Mouse (Mus musculus): Measurements from ENCODE around the gene Actn3. TPM values are rescaled to one million over a fixed set of nuclear protein-coding genes. Genes with fewer than 3 reads are reported as not detected.
A peak's percentile ranks its signal among the peaks of the same experiment; 100 is the strongest.
"Not testable (repeated sequence)": the region's sequence is repeated elsewhere in the genome, so short reads cannot be mapped to it uniquely, and the experiment has no call there.

Actn3 gene
- polyA plus RNA-seq, 1 experiment from 2014 or later: 3.6 TPM

DNA sequence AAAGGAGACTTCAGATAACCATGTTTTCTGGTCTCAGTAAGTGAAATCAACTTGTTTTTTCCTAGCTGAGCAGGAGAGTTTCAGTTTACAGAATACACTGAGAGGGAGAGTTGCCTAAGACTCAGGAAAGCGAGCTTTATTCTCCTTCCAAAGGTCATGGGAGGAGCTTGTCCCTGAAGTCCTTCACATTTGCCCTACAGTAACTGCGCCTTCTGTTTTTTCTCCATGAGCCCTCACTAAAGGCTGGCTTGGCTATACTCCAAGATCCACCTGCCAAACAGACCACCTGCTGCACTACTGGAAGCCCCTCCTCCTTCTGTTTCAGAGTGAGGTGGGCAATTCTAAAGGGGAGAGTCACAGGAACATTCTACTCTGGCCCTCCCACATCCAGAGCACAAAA lies 41.6 kb downstream of the Actn3 start:
- peaks cover 5% of the 10 kb centered on the region; the same call in 1 of the 2 replicates for H3K4me1 ChIP-seq
- peaks cover 13% of the 10 kb centered on the region for H3K27me3 ChIP-seq
- H3K9ac ChIP-seq: no peak overlapping the region
- no peak overlapping the region for H3K4me2 ChIP-seq
- H3K4me3 ChIP-seq: no peak overlapping the region
- ATAC-seq (ENCODE audit: borderline replicate concordance, extremely low read depth, low FRiP score, low TSS enrichment): no peak
- no peak overlapping the region for H3K27ac ChIP-seq
- no peaks in the 10 kb centered on the region for H3K9me3 ChIP-seq
- 62% methylated on average over 2 of the region's 2 CpGs for WGBS
- peaks cover 13% of the 10 kb centered on the region; the same call in 1 of the 2 replicates for H3K36me3 ChIP-seq

DNA sequence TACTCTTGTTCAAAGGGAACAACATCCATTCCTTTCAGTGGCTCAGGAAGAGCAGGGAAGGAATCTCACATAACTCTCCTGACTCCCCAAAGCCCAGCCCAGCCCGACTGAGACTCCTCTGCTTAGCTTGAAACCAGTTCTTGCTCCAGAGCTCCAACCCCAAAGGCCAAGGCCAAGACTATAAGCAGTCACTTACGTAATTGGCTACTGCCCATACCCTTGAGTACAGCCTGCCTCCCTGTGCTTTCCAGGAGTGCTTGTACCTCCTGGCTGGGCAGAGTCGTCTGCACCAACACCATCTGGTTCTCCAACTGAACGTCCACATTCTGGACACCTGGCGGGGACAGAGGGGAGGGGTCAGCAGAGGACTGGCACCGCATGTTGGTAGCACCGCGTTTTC lies 43.7 kb downstream of the Actn3 start:
- no peaks in the 10 kb centered on the region for H3K27me3 ChIP-seq
- H3K4me3 ChIP-seq: no peak overlapping the region
- no peak overlapping the region for H3K9ac ChIP-seq
- H3K4me1 ChIP-seq: no peaks in the 10 kb centered on the region
- WGBS: 77% methylated on average over 8 of the region's 8 CpGs
- ATAC-seq (ENCODE audit: borderline replicate concordance, extremely low read depth, low FRiP score, low TSS enrichment): no peak
- no peaks in the 10 kb centered on the region for H3K9me3 ChIP-seq
- no peak overlapping the region for H3K4me2 ChIP-seq
- H3K27ac ChIP-seq: no peak overlapping the region
- H3K36me3 ChIP-seq: peaks cover 17% of the 10 kb centered on the region; the same call in 1 of the 2 replicates

DNA sequence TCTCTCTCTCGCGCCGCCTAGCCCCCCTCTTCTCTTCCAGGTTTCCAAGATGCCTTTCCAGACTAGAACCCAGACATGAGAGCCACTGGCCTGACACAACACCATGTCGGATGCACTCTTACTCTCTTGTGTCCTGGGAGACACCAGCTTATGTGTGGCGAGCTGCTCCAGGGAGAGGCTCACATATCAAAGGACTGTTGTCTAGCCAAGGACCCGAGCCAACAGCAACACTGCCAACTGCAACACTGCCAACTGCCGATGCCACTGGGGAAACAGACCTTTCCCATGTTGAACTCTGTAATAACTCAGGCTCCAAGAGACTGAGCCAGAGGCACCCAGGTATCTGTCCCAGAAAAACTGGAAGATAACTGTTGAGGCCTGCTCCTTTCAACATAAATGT lies 48.6 kb downstream of the Actn3 start:
- H3K9ac ChIP-seq: no peak overlapping the region
- no peaks in the 10 kb centered on the region for H3K4me1 ChIP-seq
- H3K4me2 ChIP-seq: no peak overlapping the region
- WGBS: 65% methylated on average over 7 of the region's 7 CpGs
- no peak overlapping the region for H3K4me3 ChIP-seq
- H3K27ac ChIP-seq: no peak overlapping the region
- peaks cover 21% of the 10 kb centered on the region for H3K36me3 ChIP-seq
- no peak for ATAC-seq (ENCODE audit: borderline replicate concordance, extremely low read depth, low FRiP score, low TSS enrichment)
- no peaks in the 10 kb centered on the region for H3K9me3 ChIP-seq
- no peaks in the 10 kb centered on the region for H3K27me3 ChIP-seq

DNA sequence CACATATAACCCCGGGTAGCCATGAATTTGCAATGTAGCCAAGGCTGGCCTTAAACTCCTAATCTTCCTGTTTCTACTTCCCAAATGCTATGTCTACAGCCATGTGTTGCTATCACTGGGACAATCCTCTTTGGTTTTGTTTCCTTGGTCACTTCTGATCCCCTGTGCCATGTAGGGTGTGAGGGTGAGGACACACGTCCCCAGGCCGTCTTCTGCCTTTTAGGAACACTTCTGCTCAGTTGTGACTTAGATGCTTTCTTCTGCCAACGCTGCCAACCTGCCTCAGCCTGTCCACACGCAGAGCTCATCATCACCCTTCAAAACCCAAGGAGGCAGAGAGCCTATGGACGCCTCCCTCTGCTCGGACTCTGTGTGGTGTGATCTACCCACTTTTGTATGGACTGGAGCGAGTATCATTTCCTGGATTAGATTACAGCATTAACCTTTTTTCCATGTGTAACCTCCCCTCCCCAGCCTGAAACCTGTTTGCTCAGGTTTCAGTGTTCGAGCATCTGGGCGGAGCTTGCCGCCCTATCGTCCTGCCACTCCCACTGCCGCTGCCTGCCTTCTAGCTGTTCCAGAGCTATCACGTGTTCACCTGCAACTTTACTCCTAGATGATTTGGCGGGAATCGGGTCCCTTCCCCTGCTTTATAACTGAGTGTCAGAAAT lies 49.1 kb downstream of the Actn3 start:
- no peak overlapping the region for H3K4me3 ChIP-seq
- no peaks in the 10 kb centered on the region for H3K27me3 ChIP-seq
- no peak overlapping the region for H3K4me2 ChIP-seq
- H3K9ac ChIP-seq: no peak overlapping the region
- H3K36me3 ChIP-seq: peaks cover 21% of the 10 kb centered on the region
- WGBS: 52% methylated on average over 16 of the region's 16 CpGs
- no peak for ATAC-seq (ENCODE audit: borderline replicate concordance, extremely low read depth, low FRiP score, low TSS enrichment)
- H3K4me1 ChIP-seq: no peaks in the 10 kb centered on the region
- no peaks in the 10 kb centered on the region for H3K9me3 ChIP-seq
- H3K27ac ChIP-seq: no peak overlapping the region

DNA sequence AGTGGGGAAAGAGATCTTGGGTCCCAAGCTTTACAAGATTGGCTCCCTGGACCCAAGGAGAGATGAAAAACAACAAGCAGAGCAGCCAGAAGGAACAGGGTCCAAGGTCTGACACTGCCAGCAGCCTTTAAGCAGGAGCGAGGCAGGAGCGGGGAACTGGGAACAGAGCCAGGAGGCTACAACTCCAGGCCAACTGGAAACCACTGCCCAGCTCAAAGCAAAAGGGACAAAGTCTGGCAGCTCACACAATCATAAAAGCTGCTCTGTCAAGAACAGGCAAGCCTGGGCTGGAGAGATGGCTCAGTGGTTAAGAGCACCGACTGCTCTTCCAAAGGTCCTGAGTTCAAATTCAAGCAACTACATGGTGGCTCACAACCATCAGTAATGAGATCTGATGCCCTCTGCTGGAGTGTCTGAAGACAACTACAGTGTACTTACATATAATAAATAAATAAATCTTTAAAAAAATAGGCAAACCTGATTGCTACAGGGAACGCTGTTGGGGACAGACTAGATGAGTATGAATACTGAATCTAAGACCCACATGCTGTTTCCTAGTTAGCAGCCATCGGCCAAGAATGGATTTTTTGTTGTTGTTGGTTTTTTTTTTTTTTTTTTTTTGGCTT lies 56.9 kb downstream of the Actn3 start:
- Histone ChIP-seq H3K27me3 (no peaks in the 10 kb centered on the region), H3K4me1 (no peaks in the 10 kb centered on the region), H3K9me3 (no peaks in the 10 kb centered on the region), H3K27ac (no peak overlapping the region), H3K9ac (no peak overlapping the region), H3K36me3 (peaks cover 4% of the 10 kb centered on the region; the same call in 1 of the 2 replicates), H3K4me3 (no peak overlapping the region), H3K4me2 (no peak overlapping the region)
- peak; percentile 83 for ATAC-seq (ENCODE audit: borderline replicate concordance, extremely low read depth, low FRiP score, low TSS enrichment)
- WGBS: 58% methylated on average over 5 of the region's 5 CpGs

DNA sequence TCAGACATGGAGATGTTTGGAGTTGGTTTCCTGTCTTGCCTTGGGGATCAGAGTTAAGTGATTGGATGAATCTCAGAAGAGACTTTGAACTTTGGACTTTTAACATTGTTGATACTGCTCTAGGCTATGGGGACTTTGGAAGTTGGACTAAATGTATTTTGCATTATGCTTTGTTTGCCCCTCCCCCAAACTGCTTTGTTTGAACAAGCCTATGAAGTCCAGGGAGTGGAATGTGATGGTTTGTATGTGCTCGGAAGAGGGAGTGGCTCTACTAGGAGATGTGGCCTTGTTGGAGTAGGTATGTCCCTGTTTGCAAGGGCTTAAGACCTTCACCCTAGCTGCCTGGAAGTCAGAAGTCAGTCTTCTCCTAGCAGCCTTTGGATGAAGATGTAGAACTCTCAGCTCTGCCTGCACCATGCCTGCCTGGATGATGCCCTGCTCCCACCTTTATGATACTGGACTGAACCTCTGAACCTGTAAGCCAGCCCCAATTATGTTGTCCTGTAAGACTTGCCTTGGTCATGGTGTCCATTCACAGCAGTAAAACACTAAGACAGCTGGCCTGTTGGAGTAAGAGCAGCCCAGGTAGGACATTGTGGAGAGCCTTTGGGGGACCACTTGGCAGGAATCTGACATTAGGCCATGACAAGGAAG lies 60.4 kb downstream of the Actn3 start:
- Histone ChIP-seq H3K9me3 (no peaks in the 10 kb centered on the region), H3K4me3 (no peak overlapping the region), H3K27ac (no peak overlapping the region), H3K4me1 (peaks cover 2% of the 10 kb centered on the region; the same call in 1 of the 2 replicates), H3K9ac (no peak overlapping the region), H3K4me2 (no peak overlapping the region), H3K36me3 (no peaks in the 10 kb centered on the region), H3K27me3 (no peaks in the 10 kb centered on the region)
- 29% methylated on average over 1 of the region's 1 CpGs for WGBS
- no peak for ATAC-seq (ENCODE audit: borderline replicate concordance, extremely low read depth, low FRiP score, low TSS enrichment)

DNA sequence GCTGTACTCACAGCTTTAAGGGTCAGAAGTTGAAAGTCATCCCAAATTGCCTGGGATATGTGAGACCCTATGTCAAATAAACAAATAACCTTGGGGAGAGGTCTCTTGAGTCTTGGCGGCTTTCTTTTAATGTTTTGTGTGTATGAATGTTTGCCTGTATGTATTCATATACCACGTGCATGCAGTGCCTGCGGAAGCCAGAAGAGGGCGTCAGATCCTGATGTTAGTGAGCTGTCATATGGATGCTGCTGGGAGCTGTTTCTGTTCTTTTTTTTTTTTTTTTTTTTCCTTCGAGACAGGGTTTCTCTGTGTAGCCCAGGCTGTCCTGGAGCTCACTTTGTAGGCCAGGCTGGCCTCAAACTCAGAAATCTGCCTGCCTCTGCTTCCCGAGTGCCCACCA lies 64.7 kb downstream of the Actn3 start:
- ATAC-seq (ENCODE audit: borderline replicate concordance, extremely low read depth, low FRiP score, low TSS enrichment): no peak
- H3K27ac ChIP-seq: no peak overlapping the region
- no peaks in the 10 kb centered on the region for H3K36me3 ChIP-seq
- H3K27me3 ChIP-seq: no peaks in the 10 kb centered on the region
- 86% methylated on average over 6 of the region's 6 CpGs for whole genome bisulfite sequencing
- H3K9me3 ChIP-seq: no peaks in the 10 kb centered on the region
- H3K9ac ChIP-seq: no peak overlapping the region
- no peak overlapping the region for H3K4me2 ChIP-seq
- no peak overlapping the region for H3K4me3 ChIP-seq
- H3K4me1 ChIP-seq: peaks cover 15% of the 10 kb centered on the region

DNA sequence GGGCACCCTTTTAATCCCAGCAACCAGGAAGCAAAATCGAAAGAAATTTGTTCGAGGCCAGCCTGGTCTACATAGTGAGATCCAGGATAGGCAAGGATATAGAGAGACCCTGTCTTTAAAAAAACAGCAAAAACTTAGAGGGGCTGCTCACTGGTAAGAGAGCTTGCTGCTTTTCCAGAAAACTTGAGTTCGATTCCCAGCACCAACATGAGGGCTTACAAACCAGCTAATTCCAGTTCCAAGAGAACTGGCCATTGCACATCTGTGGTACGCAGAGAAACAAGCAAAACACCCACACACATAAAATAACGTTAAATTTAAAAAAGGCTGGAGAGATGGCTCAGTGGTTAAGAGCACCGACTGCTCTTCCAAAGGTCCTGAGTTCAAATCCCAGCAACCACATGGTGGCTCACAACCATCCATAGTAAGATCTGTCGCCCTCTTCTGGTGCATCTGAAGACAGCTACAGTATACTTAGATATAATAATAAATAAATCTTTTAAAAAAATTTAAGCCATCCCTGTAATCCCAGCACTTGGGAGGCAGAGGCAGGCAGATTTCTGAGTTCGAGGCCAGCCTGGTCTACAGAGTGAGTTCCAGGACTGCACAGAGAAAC lies 65.3 kb downstream of the Actn3 start:
- H3K9ac ChIP-seq: peak overlapping the region; percentile 83
- H3K4me2 ChIP-seq: peak overlapping the region; percentile 73
- peaks cover 15% of the 10 kb centered on the region for H3K4me1 ChIP-seq
- H3K27me3 ChIP-seq; H3K36me3 ChIP-seq; ATAC-seq (ENCODE audit: borderline replicate concordance, extremely low read depth, low FRiP score, low TSS enrichment); H3K9me3 ChIP-seq: not testable (repeated sequence)
- peak overlapping the region; percentile 72 for H3K4me3 ChIP-seq
- WGBS: 69% methylated on average over 8 of the region's 8 CpGs
- peak overlapping the region; percentile 95 for H3K27ac ChIP-seq

DNA sequence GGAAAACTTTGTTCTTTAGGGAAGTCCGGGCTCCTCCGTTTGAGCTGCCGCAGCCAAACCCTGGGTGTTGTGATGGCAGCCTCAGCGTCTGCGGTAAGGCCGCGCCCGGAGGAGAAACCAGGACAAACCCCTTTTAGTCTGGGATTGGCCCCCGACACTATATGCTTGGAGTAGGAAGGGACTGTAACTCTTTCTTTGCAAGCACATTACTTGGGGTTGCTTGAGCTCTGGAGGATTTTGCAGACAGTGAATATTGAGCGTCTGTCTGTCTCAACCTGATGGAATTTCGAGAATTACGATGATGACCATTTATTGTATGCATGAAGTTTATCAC lies 65.8 kb downstream of the Actn3 start:
- peak overlapping the region; percentile 73 for H3K4me2 ChIP-seq
- ATAC-seq (ENCODE audit: borderline replicate concordance, extremely low read depth, low FRiP score, low TSS enrichment): peak; percentile 46
- H3K27me3 ChIP-seq: no peaks in the 10 kb centered on the region
- H3K9ac ChIP-seq: peak overlapping the region; percentile 83
- peaks cover 15% of the 10 kb centered on the region for H3K4me1 ChIP-seq
- H3K4me3 ChIP-seq: peak overlapping the region; percentile 72
- WGBS: 4% methylated on average over 12 of the region's 12 CpGs
- no peaks in the 10 kb centered on the region for H3K9me3 ChIP-seq
- peak overlapping the region; percentile 95 for H3K27ac ChIP-seq
- H3K36me3 ChIP-seq: no peaks in the 10 kb centered on the region; the same call in 1 of the 2 replicates

Other genes starting within 250 kb of the Actn3 start
- 2.2 and 3.1 TPM in 2 replicates for gene Gm960, start 179.2 kb downstream of the Actn3 start, polyA plus RNA-seq (2015; fragmentation: Nextera tagmentation; extraction: Ambion mirVana)
- gene Sptbn2, start 166.7 kb downstream of the Actn3 start, polyA plus RNA-seq (2015; fragmentation: Nextera tagmentation; extraction: Ambion mirVana): 1.1 and 1.4 TPM in 2 replicates
- gene Rbm4b, start 121.4 kb downstream of the Actn3 start, polyA plus RNA-seq (2015; fragmentation: Nextera tagmentation; extraction: Ambion mirVana): 60.8 and 62.7 TPM in 2 replicates
- 57.6 and 64.1 TPM in 2 replicates for gene Rbm4, start 84.0 kb downstream of the Actn3 start, polyA plus RNA-seq (2015; fragmentation: Nextera tagmentation; extraction: Ambion mirVana)
- gene Gm21992, start 66.3 kb downstream of the Actn3 start, polyA plus RNA-seq (2015; fragmentation: Nextera tagmentation; extraction: Ambion mirVana): 21.3 and 32.8 TPM in 2 replicates
- gene Rbm14, start 66.3 kb downstream of the Actn3 start, polyA plus RNA-seq (2015; fragmentation: Nextera tagmentation; extraction: Ambion mirVana): 91.3 and 95.3 TPM in 2 replicates
- gene Ccs, start 38.6 kb downstream of the Actn3 start, polyA plus RNA-seq (2015; fragmentation: Nextera tagmentation; extraction: Ambion mirVana): 51.2 and 53.3 TPM in 2 replicates
- gene Ccdc87, start 38.5 kb downstream of the Actn3 start, polyA plus RNA-seq (2015; fragmentation: Nextera tagmentation; extraction: Ambion mirVana): 0.20 and 0.33 TPM in 2 replicates
- gene Ctsf, start 22.8 kb downstream of the Actn3 start, polyA plus RNA-seq (2015; fragmentation: Nextera tagmentation; extraction: Ambion mirVana): 21.8 and 25.3 TPM in 2 replicates
- gene Zdhhc24, start 759 bp upstream of the Actn3 start, polyA plus RNA-seq (2015; fragmentation: Nextera tagmentation; extraction: Ambion mirVana): 10.0 and 10.6 TPM in 2 replicates
- 5.7 and 6.3 TPM in 2 replicates for gene Bbs1, start 28.7 kb upstream of the Actn3 start, polyA plus RNA-seq (2015; fragmentation: Nextera tagmentation; extraction: Ambion mirVana)
- 94.4 and 104 TPM in 2 replicates for gene Dpp3, start 50.4 kb upstream of the Actn3 start, polyA plus RNA-seq (2015; fragmentation: Nextera tagmentation; extraction: Ambion mirVana)
- 1.5 and 2.0 TPM in 2 replicates for gene Peli3, start 65.2 kb upstream of the Actn3 start, polyA plus RNA-seq (2015; fragmentation: Nextera tagmentation; extraction: Ambion mirVana)
- 99.4 and 101 TPM in 2 replicates for gene Mrpl11, start 84.2 kb upstream of the Actn3 start, polyA plus RNA-seq (2015; fragmentation: Nextera tagmentation; extraction: Ambion mirVana)
- 0.06 and 0.13 TPM in 2 replicates for gene Npas4, start 112.4 kb upstream of the Actn3 start, polyA plus RNA-seq (2015; fragmentation: Nextera tagmentation; extraction: Ambion mirVana)
- gene Slc29a2, start 146.0 kb upstream of the Actn3 start, polyA plus RNA-seq (2015; fragmentation: Nextera tagmentation; extraction: Ambion mirVana): 2.7 and 4.1 TPM in 2 replicates
- gene B4gat1, start 160.9 kb upstream of the Actn3 start, polyA plus RNA-seq (2015; fragmentation: Nextera tagmentation; extraction: Ambion mirVana): 53.0 and 53.8 TPM in 2 replicates
- 2.2 and 2.4 TPM in 2 replicates for gene AC124502.3, start 161.0 kb upstream of the Actn3 start, polyA plus RNA-seq (2015; fragmentation: Nextera tagmentation; extraction: Ambion mirVana)
- 47.4 and 51.4 TPM in 2 replicates for gene Brms1, start 163.4 kb upstream of the Actn3 start, polyA plus RNA-seq (2015; fragmentation: Nextera tagmentation; extraction: Ambion mirVana)
- 2.7 and 2.9 TPM in 2 replicates for gene Rin1, start 172.6 kb upstream of the Actn3 start, polyA plus RNA-seq (2015; fragmentation: Nextera tagmentation; extraction: Ambion mirVana)
- 71.7 and 72.4 TPM in 2 replicates for gene Cd248, start 190.2 kb upstream of the Actn3 start, polyA plus RNA-seq (2015; fragmentation: Nextera tagmentation; extraction: Ambion mirVana)
- gene Tmem151a, start 207.6 kb upstream of the Actn3 start, polyA plus RNA-seq (2015; fragmentation: Nextera tagmentation; extraction: Ambion mirVana): 3.4 and 4.6 TPM in 2 replicates
- gene Yif1a, start 210.6 kb upstream of the Actn3 start, polyA plus RNA-seq (2015; fragmentation: Nextera tagmentation; extraction: Ambion mirVana): 94.5 and 96.8 TPM in 2 replicates
- gene Cnih2, start 220.6 kb upstream of the Actn3 start, polyA plus RNA-seq (2015; fragmentation: Nextera tagmentation; extraction: Ambion mirVana): 8.6 and 9.0 TPM in 2 replicates
- gene Rab1b, start 229.2 kb upstream of the Actn3 start, polyA plus RNA-seq (2015; fragmentation: Nextera tagmentation; extraction: Ambion mirVana): 288 and 294 TPM in 2 replicates
- 16.2 and 19.4 TPM in 2 replicates for gene Klc2, start 240.7 kb upstream of the Actn3 start, polyA plus RNA-seq (2015; fragmentation: Nextera tagmentation; extraction: Ambion mirVana)